Mouse (Mus musculus) frontal cortex, adult (tissue): Measurements from ENCODE around the gene Eml1.

Experiments used
- ATAC-seq: cut with Nextera tagmentation; 2 replicates; pipeline ENCODE4 v1.9.2; 2017; ENCODE audit warnings: mild to moderate bottlenecking, moderate library complexity, mixed read lengths; ENCODE audit not compliant: low TSS enrichment

Gene Eml1

DNA sequence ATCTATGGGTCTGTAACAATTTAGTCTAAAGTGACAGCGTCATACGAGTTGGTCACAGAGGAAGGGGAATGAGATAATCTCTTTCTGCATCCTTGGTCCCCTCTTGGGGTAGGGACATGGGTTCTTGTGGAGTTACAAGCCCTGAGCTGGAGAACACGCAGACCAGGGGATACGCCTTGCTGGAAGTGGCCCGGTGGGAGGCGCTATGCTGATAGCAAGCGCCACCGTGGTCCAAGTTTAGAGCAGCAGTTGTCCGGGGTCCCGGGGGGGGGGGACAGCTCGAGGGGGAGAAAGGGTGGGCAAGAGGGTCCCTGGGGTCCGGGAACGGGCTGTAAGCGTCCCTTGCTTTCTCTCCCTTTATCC is 51.7 kb downstream of the Eml1 start:
- ATAC-seq = peak; percentile 50; the same call in 1 of the 2 replicates

DNA sequence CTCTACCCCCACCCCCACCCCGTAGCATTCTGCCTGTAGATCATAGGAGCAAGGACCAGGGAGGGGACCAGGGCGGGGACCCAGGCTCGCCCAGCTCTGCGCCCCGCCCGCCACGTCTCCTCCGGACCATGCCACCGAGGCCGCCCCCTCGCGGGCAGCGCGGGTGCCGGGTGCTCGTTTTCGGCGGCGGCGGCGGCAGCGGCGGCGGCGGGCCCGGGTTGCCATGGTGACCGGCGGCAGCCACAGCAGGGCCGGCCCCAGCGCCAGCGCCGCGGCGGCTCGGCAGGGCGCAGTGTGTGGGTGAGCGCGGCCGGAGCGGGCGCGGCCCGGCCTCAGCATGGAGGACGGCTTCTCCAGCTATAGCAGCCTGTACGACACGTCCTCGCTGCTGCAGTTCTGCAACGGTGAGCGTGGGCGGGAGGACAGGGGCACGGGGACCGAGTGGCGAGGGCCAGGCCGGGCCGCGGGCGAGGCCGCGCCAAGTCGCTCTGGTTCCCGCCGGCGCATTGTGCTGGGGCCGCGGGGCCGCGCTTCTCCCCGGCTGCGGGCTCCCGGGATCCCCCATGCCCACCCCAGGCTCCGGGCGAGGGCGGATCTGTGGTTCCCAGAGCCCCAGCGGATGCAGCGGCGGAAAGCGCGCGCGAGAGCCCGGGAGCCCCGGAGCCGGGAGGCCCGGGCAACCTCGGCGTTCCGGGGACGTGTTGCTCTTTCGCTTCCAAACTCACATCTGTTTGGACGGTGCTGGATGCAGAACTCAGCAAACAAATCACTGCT is 52.3 kb downstream of the Eml1 start:
- ATAC-seq = peak; percentile 85

DNA sequence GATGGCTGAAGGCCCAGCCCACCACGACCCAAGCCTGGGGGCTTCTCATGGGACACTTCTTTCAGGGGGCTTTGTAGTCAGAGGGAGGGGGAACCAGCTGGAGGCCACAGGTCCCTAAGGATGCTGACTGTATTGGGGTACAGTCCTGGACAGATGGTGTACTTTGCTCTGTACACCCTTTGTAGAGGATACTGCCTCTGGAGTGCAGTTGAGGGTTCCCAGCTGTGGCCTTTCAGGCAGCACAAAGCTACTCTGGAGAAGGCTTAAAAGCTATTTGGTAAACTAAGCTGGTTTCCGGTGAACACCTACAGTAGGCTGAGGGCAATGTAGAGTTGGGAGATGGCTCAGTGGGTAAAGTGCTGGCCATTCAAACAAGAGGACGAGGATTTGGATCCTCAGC is 60.2 kb downstream of the Eml1 start:
- ATAC-seq = no peak

DNA sequence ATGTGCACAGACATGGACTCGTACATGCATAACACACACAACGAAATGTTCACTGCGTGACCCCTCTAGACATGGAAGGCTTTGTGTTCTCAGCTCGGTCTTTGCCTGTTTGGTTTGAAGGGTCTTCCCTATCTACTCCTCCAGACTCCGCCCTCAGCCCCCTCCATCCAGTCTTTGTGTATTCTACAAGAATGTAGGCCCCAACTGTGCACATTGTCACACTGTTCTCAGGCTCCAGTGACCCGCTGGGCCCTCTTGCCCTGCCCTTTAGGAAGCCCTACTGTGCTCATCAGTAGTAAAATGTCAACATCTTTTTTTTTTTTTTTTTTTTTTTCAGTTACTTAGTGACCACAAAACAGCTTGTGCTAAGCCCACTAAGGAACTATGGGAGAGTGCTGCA is 61.0 kb downstream of the Eml1 start:
- no peak for ATAC-seq

DNA sequence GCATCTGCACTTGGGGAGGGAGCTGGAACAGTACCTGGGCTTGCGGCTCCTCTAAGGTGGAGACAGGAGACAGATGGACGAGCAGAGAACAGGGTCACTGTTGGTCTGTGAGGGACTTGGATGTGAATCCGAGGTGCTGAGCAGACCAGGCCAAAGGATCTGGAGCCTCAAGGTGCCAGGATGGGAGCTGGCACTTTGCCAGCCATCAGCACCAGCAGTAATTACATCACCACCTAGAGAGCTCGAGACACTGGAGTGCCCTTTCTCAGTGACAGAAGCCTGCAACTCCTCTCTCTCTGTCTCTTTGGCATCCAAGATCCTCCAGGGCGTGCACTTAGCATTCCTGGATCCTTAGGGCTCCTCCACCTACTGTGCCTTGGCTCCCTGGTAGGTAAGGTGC is 61.8 kb downstream of the Eml1 start:
- ATAC-seq = 0 out of 2 replicates have a peak, but pooled peaks have one; percentile 1

DNA sequence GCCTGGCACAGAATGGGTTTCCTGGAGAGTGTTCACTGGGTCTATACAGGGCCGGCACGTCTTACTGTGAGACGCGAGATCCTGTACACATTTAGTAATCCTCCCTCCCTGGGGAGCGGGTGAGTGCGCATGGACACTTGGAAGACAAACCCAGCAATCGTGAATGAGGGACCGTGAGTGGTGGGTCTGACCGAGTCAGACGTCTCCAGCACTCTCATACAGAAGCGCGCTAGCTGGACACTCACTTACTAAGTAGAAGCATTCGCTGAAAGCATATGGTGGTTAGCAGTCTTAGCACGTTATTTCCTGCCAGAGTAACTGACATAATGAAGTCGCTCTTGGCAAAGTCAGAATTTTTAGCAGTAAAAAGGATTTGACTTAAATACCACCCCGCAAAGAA is 62.3 kb downstream of the Eml1 start:
- ATAC-seq = peak; percentile 38

DNA sequence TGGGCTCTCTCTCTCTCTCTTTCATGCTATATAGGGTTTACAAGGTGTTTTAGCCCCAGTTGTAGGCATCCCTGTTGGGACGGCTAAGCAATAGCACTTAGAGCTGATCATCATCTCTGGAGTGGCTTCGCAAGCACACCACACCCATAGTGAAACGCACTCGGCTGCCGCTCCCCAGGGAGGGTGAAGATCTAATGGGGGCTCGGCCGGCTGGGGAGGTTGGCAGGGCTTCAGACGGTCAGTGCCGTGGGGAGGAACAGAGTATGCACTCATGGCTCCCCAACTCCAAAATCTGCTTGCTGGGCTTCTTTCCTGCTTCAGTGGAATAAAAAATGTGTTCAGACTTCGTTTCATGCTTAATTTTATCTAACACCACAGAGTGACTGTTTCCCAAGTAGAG is 62.7 kb downstream of the Eml1 start:
- ATAC-seq = peak; percentile 32; the same call in 1 of the 2 replicates

DNA sequence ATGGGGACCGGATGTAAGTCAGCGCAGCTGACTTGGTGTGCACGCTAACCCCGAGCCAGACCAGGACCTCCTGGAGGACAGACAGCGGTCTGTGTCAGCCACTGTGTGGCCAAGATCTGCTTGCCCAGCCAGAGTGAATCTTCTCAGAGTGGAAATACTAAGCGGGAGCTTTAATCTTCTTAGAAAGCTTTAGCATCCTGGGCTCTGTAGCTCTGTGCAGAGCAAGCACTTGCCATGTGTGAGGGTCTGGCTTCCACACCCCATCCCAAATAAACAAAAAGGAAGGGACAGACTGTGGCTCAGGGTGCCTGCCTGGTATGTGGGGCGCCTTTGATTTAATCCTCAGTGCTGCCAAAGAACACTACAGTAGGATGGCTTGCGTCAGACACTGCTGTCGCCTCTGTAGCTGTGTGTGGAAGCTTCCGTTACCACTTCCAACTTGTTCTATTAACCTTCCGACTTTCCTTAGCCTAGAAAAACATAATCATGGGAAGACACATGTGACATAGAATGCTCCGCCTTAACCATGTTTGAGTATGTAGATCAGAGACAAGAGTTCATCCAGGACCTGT is 64.8 kb downstream of the Eml1 start:
- ATAC-seq = peak; percentile 53

DNA sequence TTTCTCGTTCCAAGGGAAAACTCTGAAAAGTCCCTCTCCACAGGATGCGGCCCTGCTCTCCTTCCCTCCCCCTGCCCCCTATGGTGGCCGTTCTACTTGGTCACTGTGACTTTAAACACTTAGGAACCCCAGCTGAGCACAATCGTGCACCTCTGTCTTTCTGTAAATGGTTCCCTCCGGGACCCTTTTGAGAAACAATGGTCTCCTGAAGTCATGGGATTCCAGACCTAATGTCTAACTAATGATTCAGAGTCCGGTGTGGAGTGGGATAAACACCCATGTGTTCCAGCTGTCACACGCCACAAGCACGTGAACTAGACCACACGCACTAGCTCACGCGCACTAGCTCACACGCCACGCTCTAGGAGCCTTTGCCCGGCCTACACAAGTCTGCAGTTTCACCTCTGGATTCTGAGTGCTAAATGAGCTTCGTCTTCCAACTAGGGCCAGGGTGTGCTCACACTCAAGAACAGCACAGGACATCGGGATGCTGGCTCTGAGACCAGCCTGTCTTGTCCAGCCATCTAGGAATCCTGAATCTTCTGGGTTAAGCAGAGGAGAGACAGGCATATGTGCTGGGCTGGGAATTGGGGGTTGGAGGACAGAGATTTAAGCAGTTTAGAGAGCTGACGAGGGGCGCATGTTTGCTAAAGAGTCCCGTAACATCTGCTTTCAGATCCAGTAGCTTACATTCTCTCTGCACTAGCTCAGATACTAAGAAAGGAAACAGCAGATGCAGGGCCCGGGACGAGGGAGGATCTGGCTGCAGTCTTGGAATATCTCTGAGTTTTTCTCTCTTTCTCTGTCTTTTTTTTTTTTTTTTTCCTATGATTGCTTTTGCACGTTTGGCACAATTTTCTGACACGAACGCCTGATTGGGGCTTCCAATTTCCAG is 65.5 kb downstream of the Eml1 start:
- ATAC-seq = peak; percentile 56

DNA sequence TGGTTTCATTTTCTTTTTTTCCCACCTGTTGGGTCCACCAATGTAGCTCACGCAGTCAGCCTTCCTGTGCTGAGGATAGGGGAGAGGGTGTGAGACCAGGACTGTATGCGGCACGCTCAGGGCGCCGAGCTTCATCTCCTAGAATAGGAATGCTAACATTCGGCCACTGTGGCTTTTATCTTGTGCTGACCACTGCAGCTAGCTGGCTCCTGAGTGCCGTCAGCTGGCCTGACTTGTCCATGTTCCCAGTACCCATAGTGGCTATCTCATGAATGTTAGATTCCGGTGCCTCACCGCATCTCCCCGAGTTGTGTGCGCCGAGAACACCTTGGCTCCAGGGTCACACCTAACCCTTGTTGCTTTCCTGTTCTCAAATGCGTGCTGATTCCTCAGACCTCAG is 66.7 kb downstream of the Eml1 start:
- no peak for ATAC-seq

DNA sequence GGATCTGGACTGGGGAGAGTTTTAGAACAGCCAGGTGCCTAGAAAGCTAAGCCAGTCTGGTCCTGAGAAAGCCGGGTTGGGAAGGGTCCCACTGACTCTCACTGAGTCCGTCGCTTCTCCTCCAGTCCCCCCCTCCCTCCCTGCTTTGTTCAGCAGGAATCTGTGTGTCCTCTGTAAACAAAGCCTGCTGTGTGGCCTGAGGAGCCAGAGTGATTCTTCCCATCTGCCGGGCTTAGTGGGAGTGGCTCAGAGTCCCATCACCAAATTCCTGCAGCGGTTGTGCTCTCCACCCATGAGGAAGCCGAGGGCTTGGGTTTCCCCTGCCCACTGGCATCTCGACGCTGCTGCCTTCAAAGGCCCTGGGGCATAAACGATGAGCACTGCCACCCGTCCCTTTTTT is 72.5 kb downstream of the Eml1 start:
- ATAC-seq = no peak

DNA sequence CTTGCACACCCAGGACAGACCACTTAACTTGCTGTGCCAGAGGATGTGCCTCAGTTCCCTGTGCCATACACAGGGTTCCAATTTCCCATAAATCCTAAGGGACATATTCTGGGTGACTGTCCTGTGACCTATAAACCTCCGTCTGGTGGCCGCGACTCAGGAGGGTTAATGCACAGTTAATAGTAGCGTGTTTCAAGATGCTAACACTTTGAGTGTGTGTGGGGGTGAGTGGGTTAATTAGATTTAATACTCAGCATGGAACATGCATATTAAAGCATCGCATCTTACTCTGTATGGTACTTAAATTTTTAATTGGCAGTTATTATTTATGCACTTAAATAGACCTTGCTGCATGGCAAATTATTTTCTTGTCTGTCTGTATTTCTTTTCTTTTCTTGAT is 73.0 kb downstream of the Eml1 start:
- ATAC-seq = no peak

DNA sequence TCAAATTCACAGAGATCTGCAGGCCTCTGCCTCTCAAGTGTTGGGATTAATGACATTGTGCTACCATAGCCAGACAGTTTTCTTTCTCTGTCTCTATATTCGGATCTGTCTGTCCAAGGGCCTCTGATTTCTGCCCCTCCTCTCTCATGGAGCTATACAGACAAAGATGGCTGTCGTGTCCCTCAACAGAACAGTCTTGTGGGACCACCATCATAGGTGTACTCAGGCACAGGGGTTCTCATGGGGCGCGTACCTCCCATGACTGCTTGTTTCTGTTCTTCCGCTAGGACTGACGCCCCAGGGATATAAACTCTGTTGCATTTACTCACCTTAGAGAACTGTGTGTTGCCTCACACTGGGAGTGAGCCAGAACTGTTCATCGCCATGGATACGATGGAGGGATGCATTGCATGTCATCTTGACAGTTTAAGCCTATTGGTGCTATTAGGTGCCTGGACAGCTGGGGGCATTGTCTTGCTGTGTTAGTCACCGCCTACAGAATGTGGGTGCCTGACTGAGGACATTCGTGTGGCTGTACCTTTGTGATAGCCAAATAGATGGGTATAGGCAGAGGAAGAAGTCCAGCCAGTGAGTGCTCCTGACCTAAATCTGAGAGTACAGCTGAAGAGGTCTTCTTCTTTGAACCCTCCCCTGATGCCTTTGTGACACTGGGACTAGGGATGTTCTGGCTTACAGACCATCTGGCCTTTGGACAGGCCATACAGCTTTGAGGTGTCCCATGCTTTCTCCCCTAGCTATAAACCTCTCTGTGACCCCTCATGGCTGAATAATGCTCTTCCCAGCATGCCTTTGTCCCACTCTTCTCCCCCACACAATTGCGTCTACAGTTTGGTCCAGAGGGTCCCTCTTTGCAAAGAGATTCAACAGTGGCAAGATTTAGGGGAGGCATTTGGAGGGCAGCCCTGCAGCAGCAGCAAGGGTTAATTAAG is 73.7 kb downstream of the Eml1 start:
- ATAC-seq = no peak

DNA sequence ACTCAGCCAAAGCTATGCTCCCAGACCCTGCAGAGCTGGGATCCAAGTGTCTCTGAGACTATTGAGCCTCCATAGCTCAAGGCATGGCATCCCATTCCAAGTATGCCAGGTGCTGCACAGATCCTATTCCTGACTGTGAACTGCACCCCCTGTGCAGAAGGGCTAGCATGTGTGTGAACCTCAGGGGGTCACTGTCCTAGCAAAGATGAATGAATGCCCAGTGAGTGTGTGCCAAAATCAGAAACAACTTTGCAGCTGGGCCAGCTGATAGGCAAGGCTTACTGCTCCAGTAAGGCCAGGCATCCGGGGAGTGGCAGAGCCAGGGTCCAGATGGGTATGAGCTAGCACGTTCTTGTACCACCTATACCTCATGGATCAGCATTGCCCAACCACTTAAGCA is 76.0 kb downstream of the Eml1 start:
- ATAC-seq = no peak

DNA sequence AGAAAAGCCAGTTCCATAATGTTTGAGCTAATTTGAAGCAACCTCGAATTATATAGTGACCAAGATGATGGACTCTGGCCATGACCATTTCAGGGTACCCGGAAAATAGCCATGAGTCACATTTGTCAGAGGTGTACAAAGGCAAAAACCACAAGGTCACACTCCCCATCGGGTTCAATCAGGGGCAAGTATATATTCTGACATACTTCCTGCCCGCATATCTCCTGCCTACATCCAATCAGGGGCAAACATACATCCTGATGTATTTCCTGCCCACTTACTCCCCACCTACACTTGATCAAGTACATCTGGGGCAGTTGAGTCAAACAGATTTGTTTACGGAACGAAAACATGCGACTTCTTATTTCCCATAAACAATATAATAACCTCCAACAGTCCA is 77.6 kb downstream of the Eml1 start:
- no peak for ATAC-seq

DNA sequence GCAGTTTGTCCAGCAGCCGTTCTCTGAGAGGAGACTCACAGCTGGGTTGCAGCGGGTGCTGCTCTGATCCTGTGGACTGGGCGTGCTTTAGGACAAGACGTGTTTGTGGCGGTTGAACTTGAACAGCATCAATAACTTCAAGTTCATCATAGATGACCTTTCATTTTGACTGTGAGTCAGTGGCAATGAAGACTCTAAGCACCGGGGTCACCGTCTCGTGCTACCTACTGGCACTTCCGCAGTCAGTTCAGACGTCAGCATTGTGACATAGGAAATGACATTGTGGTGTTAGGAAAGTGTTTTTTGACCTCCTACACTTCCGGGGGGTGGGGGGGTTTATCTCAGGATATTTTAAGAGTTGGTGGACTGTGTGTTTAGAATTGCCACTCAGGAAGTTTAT is 79.2 kb downstream of the Eml1 start:
- ATAC-seq = no peak

DNA sequence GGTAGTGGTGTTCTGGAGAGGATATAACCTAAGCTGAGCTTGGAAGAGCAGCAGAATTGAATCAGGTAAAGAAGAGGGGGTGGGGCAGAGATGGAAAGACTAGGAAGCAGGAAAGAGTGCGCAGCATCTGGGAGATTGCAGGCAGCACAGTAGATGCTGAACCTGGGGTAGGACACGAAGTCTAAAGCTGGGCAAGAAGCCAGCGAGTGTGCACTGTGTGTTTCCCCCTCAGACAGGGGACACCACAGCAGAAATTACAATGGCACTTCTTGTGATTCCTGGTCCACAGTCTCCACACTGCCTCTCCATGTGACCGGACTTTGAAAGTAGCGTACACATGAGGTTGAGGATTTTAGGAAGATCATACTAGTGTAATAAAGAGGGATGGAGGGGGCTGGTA is 79.8 kb downstream of the Eml1 start:
- no peak for ATAC-seq

DNA sequence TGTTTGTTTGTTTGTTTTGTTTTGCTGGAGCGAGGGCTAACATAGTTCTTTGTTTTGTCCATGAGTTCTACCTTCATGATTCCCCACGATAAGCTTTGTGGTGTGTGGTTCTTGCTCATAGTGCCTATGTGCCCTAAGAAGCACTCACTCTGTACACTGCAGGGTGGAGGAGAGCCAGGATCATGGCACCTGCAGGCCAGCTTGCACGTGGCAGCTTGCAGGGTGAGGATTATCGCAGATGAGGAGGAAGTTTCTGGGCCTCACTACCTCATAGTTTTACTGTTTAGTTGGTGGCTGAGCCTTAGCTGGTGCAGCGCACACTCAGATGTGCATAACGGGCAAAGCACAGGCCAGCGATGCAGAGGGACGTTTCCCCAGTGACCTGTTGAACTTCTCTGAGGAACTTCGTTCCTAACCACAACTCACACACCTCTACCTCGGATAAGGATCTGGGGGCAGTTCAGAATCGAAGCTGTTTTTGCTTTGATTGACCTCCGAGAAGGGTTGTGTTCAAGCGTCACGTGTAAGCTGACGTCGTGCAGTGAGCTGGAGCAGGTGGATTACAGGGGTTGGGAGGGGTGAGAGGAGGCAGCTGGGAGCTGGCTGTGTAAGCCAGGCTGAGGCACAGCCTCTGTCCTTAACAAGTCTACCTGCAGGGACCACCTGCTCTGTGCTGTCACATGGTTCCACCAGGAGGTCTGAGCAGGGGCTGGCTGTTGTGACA is 81.6 kb downstream of the Eml1 start:
- ATAC-seq = no peak

DNA sequence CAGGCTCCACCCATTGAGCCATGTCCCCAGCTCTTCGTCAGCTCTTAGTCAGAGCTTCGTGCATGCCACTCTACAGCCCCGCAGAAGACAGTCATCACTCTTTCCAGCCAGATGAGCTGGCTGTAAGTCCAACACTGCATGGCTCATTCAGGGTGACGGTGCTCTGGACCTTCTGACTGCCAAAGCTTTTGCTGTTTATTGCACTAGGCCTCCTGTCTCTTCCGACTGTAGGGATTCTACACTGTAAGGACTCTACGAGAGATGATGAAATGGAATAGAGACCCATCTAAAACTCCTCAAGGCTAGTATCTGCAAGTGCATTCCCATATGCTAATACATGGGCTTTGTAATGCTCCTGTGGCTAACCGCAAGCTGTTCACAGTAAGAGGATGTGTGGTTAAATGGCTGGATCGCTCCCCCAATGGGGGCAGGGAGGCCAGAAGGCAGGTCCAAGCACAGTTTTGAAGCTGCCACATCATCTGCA is 82.8 kb downstream of the Eml1 start:
- ATAC-seq = peak; percentile 20; the same call in 1 of the 2 replicates

DNA sequence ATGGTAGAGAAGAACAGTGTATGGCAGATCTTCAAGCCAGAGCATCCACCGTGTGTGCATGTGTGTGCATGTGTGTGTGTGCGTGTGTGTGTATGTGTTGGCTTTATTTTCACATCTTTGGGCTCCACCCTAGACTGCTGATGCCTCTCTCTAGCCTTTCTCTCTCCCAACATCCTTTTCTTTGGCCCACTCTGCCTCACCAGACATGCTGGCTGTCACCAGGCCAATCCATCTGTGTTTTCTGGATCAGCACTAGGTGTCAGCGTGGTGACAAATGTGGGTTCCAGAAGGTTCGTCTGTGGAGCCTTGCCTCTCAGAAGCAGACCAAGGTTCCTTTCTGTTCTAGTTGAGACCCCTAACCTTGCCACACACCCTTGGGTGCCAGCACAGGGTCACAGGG is 84.2 kb downstream of the Eml1 start:
- peak; percentile 68 for ATAC-seq

DNA sequence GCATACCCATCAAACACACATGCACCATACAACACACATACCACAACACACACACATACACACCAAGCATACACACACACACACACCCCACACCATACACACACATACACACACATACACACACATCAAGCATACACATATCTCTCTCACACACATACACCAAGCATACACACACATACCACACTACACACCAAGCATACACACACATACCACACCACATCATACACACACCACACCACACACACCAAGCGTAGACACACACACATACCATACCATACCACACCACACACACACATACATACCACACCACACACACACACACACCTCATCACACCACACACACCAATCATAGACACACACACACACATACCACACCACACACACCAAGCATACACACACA is 102.1 kb downstream of the Eml1 start:
- ATAC-seq = no peak
